Mouse (Mus musculus): Measurements from ENCODE around the gene Fsip1. TPM values are rescaled to one million over a fixed set of nuclear protein-coding genes. Genes with fewer than 3 reads are reported as not detected.
A peak's percentile ranks its signal among the peaks of the same experiment; 100 is the strongest.

Gene Fsip1
- polyA plus RNA-seq, 1 experiment from 2014 or later, result 3.3 TPM

DNA sequence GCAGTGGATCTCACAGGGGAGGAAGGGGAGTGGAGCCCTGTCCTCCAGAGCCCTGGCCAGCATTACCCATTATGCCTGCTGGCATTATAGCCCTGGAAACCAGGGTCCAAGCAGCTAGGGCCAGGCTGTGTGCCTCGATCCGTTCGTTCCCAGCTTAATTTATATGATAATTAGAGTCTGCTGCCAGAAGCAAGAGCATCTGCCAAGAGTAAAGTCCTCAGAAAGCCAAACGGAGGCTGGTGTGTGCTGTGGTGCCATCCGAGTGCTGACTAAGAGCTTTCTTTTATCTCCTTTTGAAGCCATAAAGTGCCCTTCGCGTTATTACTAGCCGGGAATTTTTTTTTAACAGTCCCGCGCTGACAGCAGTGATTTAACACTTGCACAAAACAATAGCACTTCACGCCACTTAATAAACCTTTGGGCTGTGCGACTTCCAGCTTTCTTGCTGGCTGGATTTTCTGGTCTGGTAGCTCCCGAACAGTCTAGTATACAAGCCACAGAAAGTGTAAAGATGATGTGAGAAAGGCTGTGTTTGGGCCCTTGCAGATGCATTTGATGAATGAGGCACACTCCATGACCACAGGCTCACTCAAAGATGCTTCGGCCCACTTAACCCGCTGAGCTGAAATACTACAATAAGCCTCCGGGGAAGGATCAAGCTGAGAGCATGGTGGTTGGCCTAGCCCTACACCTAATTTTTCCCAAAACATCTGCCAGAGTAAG lies 52.9 kb downstream of the Fsip1 start:
- 2% methylated on average over 16 of the region's 16 CpGs for WGBS
- Histone ChIP-seq H3K9me3 (no peaks in the 10 kb centered on the region), H3K27me3 (peaks cover 11% of the 10 kb centered on the region), H3K36me3 (replicated peaks) (no peaks in the 10 kb centered on the region), H3K27ac (peak overlapping the region; percentile 91), H3K9ac (peak overlapping the region; percentile 36; the same call in 1 of the 2 replicates), H3K4me1 (peaks cover 47% of the 10 kb centered on the region), H3K4me2 (peak overlapping the region; percentile 49), H3K4me3 (replicated peaks) (peak overlapping the region; percentile 14)
- ATAC-seq (ENCODE audit: low FRiP score), result peak; percentile 76

DNA sequence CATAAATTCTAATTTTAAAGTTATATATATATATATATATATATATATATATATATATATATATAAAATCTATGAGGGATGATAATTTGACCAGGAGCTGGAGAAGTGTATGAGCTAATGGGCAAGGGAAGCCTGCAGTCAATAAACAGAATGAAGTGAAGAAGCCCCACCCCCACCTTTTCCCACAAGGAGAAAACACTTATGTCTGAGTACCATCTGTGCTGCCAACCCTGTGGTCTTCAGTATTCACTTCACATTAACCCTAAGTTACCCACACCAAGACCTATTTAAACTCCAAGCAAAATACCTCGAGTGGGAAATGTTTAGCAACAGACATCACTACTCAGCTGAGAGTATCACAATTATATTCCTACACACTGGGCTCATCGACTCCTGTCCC lies 53.8 kb downstream of the Fsip1 start:
- no peak overlapping the region for H3K4me3 ChIP-seq (replicated peaks)
- WGBS, result 35% methylated on average over 2 of the region's 2 CpGs
- H3K9ac ChIP-seq, result no peak overlapping the region
- no peaks in the 10 kb centered on the region for H3K9me3 ChIP-seq
- H3K4me2 ChIP-seq, result no peak overlapping the region
- no peaks in the 10 kb centered on the region for H3K36me3 ChIP-seq (replicated peaks)
- peaks cover 43% of the 10 kb centered on the region for H3K4me1 ChIP-seq
- H3K27me3 ChIP-seq, result peaks cover 11% of the 10 kb centered on the region
- ATAC-seq (ENCODE audit: low FRiP score), result no peak
- H3K27ac ChIP-seq, result peak overlapping the region; percentile 91

DNA sequence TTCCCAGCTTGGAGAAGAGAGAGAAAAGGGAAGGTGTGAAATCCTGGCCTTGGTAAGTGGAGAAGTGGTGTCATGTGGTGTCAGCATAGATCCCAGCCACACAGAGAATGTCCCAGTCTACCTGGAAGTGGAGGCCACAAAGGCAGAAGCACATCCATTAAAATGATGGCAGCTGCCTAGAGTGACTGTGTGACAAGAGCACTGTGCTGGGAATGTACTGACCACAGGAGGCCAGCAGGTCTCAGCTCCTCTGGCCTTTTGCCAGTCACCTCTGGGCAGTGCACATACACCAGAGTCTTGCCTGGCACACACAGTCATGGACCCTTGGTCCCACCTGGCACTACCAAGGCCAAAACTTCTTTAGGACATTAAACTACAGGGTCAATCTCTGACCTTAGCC lies 54.8 kb downstream of the Fsip1 start:
- Histone ChIP-seq H3K4me2 (no peak overlapping the region), H3K9me3 (no peaks in the 10 kb centered on the region), H3K9ac (no peak overlapping the region), H3K27ac (peak overlapping the region; percentile 65; the same call in 1 of the 2 replicates), H3K4me1 (peaks cover 43% of the 10 kb centered on the region), H3K27me3 (peaks cover 9% of the 10 kb centered on the region), H3K4me3 (replicated peaks) (no peak overlapping the region), H3K36me3 (replicated peaks) (no peaks in the 10 kb centered on the region)
- no peak for ATAC-seq (ENCODE audit: low FRiP score)

DNA sequence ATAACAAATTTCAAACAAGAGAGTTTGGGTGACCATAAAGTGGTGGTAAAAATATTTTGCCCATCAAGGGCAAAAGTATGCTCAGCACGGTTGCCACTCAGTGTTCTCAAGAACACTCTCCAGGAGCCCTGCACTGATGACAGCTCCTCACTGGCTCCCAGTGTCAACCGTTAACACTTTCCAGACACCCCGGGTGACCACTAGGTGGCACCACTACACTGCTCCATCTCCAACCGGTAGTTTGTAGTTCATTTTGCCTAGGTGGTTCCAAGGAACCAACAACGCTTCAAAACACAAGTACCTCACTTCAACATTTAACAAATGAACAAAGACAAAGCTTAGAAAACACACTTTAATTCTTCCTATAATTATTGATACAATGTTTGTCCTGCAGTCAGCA lies 56.9 kb downstream of the Fsip1 start:
- Histone ChIP-seq H3K4me1 (peaks cover 27% of the 10 kb centered on the region), H3K36me3 (replicated peaks) (no peaks in the 10 kb centered on the region), H3K9ac (no peak overlapping the region), H3K4me2 (no peak overlapping the region), H3K4me3 (replicated peaks) (no peak overlapping the region), H3K27me3 (peaks cover 5% of the 10 kb centered on the region; the same call in 1 of the 2 replicates), H3K9me3 (no peaks in the 10 kb centered on the region), H3K27ac (no peak overlapping the region)
- ATAC-seq (ENCODE audit: low FRiP score), result peak; percentile 56
- WGBS, result 8% methylated on average over 5 of the region's 5 CpGs

DNA sequence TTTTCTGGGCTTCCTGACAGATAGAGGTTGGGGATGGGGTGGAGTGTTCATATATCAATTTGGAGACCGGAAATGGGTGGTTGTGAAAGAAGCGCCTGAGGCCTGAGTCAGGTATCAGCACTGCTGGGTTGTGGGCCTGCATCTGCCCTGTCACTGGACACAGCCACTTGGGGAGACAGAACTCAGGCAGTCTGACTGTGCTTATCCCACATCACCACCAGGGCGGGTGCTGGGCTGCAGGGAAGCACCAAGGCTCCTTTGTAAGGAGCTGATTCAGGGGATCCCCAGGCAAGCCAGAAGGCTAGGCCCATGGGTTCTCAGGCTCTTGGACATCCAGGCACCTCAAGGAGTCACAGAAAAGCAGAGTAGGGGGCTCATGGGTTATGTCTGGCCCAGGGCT lies 59.8 kb downstream of the Fsip1 start:
- no peak for ATAC-seq (ENCODE audit: low FRiP score)
- Histone ChIP-seq H3K4me2 (no peak overlapping the region), H3K4me1 (peaks cover under 1% of the 10 kb centered on the region; the same call in 1 of the 2 replicates), H3K27me3 (peaks cover under 1% of the 10 kb centered on the region; the same call in 1 of the 2 replicates), H3K9me3 (no peaks in the 10 kb centered on the region), H3K36me3 (replicated peaks) (no peaks in the 10 kb centered on the region), H3K9ac (no peak overlapping the region), H3K27ac (no peak overlapping the region), H3K4me3 (replicated peaks) (no peak overlapping the region)
- 93% methylated on average over 3 of the region's 3 CpGs for WGBS

DNA sequence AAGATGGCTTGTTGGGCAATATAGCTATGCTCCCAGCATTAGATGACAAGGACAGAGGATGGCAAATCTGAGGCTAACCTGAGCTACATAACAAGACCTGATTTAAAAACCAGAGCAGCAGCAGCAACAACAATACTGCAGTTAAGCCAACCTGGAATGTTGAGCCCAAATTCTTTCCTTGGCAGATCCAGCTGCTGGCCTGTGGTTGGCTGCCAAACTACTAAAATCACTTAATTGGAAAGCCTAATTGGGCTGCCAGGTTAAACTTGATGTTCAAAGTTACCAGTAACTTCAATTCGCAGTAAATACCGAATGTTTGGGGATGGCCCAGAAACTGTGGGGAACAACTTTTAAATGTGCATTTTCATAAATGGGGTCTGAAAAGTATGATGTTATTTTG lies 74.6 kb downstream of the Fsip1 start:
- no peak overlapping the region for H3K9ac ChIP-seq
- H3K4me1 ChIP-seq, result peaks cover 7% of the 10 kb centered on the region; the same call in 1 of the 2 replicates
- H3K27me3 ChIP-seq, result no peaks in the 10 kb centered on the region
- ATAC-seq (ENCODE audit: low FRiP score), result no peak
- H3K36me3 ChIP-seq (replicated peaks), result no peaks in the 10 kb centered on the region
- H3K27ac ChIP-seq, result no peak overlapping the region
- 87% methylated on average over 2 of the region's 2 CpGs for WGBS
- H3K4me2 ChIP-seq, result no peak overlapping the region
- no peak overlapping the region for H3K4me3 ChIP-seq (replicated peaks)
- 0 out of 2 replicates have a peak, but pooled peaks cover 6% of the 10 kb centered on the region for H3K9me3 ChIP-seq

DNA sequence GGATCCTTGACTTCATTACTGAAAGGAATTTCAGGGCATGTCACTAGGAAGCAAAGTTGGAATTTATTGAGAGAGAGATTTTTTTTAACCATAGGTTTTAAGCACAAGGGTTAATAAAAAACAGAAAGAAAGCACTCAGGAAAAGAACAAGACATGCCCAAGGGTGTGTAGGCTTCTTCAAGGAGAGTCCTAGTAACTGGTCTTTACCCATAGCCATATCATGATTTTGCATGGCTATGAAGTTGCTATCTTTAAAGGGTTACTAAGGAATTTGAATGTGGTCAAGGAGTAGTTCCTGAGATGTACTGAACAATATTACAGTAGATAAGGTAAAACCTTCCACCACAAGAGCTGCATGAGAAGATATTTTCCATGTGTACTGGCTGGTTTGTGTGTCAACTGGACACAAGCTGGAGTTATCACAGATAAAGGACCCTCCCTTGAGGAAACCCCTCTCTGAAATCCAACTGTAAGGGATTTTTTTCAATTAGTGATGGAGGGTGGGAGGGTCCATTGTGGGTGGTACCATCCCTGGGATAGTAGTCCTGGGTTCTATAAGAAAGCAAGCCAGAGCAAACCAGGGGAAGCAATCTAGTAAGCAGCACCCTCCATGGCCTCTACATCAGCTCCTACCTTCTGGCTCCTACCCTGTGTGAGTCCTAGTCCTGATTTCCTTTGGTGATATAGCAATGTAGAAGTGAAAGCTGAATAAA lies 76.7 kb downstream of the Fsip1 start:
- Histone ChIP-seq H3K36me3 (replicated peaks) (no peaks in the 10 kb centered on the region), H3K4me3 (replicated peaks) (0 out of 2 replicates have a peak overlapping the region, but pooled peaks have one; percentile 19), H3K27ac (no peak overlapping the region), H3K4me2 (peak overlapping the region; percentile 46), H3K9ac (no peak overlapping the region), H3K9me3 (0 out of 2 replicates have a peak, but pooled peaks cover 6% of the 10 kb centered on the region), H3K4me1 (peaks cover 7% of the 10 kb centered on the region; the same call in 1 of the 2 replicates), H3K27me3 (no peaks in the 10 kb centered on the region)
- ATAC-seq (ENCODE audit: low FRiP score), result 0 out of 2 replicates have a peak, but pooled peaks have one; percentile 17

DNA sequence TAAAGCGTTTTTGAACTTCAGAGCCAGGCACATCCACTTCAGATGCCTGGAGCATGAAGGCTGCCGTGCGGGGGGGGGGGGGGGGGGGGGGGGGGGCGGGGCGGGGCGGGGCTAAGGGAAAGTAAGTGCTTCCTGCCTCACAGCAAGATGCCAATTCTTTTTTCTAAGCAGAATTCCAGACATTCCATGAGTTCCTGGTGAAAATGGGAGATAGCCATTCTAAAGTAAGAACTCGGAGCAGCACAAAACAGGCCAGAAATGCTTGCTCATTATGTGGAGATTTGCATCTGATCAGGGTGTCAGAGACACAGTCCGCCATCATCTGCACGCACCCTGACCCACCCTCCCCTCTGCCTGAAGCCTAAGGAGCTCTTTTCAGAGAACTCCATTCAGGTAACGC lies 77.3 kb downstream of the Fsip1 start:
- ATAC-seq (ENCODE audit: low FRiP score), result peak; percentile 64; the same call in 1 of the 2 replicates
- Histone ChIP-seq H3K9me3 (0 out of 2 replicates have a peak, but pooled peaks cover 6% of the 10 kb centered on the region), H3K9ac (no peak overlapping the region), H3K4me1 (peaks cover 7% of the 10 kb centered on the region; the same call in 1 of the 2 replicates), H3K36me3 (replicated peaks) (no peaks in the 10 kb centered on the region), H3K4me3 (replicated peaks) (0 out of 2 replicates have a peak overlapping the region, but pooled peaks have one; percentile 19), H3K27me3 (no peaks in the 10 kb centered on the region), H3K4me2 (peak overlapping the region; percentile 46), H3K27ac (no peak overlapping the region)
- WGBS, result 0% methylated on average over 9 of the region's 10 CpGs

DNA sequence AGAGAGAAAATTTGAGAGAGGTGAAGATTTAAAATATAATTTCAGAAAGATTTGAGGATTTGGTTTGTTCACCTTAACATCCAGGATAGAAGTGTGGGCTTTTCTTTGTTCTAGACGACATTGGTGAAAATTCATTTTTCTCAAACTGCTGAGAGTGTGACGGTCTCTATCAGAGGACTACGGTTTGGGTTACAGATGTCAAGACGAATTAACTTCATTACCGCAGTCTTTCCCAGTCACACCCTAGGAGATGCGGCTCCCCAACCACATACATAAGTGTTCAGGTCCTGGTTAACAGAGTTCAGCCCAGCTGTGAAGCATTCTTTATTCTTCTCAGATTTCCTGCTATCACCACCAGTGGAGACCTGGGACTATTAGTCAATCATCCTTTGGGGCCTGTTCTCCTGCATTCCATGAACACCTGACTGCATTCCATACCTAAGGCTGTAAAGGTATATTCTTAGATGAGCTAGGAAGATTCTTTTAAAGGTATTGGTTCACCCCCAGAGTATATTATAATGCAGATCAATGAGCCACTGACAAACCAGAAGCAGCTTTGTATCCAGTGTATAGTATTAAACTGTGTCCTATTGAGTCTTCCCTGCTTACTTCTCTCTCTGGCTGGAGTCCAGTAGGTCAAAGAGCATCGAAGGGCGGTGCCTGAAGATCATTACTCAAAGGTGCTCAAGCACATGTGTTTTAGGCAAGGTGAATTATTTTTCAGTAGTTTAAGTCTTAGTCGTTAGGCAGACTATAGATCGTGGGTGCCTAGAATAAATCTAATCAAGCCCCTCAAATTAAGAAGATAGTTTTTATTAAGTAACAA lies 82.0 kb downstream of the Fsip1 start:
- no peak for ATAC-seq (ENCODE audit: low FRiP score)

DNA sequence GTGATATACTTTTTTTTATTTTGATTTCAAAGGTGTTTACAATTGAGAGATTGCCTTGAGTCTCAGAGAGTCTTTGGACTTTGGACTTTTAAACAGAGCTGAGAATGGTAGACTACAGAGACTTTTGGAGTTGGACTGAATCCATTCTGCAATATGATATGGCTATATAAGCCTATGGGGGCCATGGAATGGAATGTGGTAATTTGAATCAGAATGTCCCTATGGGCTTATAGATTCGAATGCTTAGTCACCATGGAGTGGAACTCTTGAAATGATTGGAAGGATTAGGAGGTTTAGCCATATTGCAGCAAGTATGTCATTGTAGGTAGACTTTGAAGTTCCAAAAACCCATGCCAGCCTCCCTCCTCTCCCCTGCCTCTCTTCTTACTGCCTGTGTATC lies 88.5 kb downstream of the Fsip1 start:
- Histone ChIP-seq H3K4me2 (no peak overlapping the region), H3K4me3 (replicated peaks) (no peak overlapping the region), H3K36me3 (replicated peaks) (no peaks in the 10 kb centered on the region), H3K4me1 (no peaks in the 10 kb centered on the region), H3K9ac (no peak overlapping the region), H3K27ac (no peak overlapping the region), H3K27me3 (no peaks in the 10 kb centered on the region), H3K9me3 (0 out of 2 replicates have a peak, but pooled peaks cover 3% of the 10 kb centered on the region)
- 67% methylated on average over 1 of the region's 1 CpGs for WGBS
- no peak for ATAC-seq (ENCODE audit: low FRiP score)

More for the DNA sequence above, 82.0 kb downstream of the Fsip1 start:
- Histone ChIP-seq H3K27ac (no peak overlapping the region), H3K4me3 (replicated peaks) (no peak overlapping the region), H3K27me3 (no peaks in the 10 kb centered on the region), H3K9me3 (0 out of 2 replicates have a peak, but pooled peaks cover 9% of the 10 kb centered on the region), H3K9ac (no peak overlapping the region), H3K4me2 (no peak overlapping the region), H3K4me1 (peaks cover 4% of the 10 kb centered on the region; the same call in 1 of the 2 replicates), H3K36me3 (replicated peaks) (no peaks in the 10 kb centered on the region)
- WGBS, result 88% methylated on average over 10 of the region's 10 CpGs

DNA sequence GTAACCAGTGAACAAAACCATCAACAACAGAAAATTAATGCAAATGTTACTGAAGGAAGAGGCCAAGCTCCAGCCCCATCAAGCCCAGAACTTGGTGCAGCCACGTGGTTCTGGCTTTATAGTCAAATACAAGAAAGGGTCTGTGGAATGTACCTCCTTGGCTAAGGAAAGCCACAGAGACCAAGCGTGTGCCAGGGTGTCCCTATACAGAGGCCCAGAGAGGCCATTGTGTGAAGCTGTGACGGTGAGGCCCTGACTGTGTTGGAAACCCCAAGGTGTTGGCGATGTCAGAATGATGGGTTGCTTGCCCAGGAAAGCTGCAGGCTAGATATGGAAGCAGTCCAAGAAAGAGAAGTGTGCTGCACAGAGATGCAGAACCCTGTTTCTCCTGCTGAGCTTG lies 89.0 kb downstream of the Fsip1 start:
- no peak for ATAC-seq (ENCODE audit: low FRiP score)
- Histone ChIP-seq H3K4me2 (no peak overlapping the region), H3K36me3 (replicated peaks) (no peaks in the 10 kb centered on the region), H3K4me1 (0 out of 2 replicates have a peak, but pooled peaks cover 2% of the 10 kb centered on the region), H3K27me3 (no peaks in the 10 kb centered on the region), H3K4me3 (replicated peaks) (no peak overlapping the region), H3K9me3 (0 out of 2 replicates have a peak, but pooled peaks cover 3% of the 10 kb centered on the region), H3K9ac (no peak overlapping the region), H3K27ac (no peak overlapping the region)
- WGBS, result 69% methylated on average over 4 of the region's 4 CpGs

DNA sequence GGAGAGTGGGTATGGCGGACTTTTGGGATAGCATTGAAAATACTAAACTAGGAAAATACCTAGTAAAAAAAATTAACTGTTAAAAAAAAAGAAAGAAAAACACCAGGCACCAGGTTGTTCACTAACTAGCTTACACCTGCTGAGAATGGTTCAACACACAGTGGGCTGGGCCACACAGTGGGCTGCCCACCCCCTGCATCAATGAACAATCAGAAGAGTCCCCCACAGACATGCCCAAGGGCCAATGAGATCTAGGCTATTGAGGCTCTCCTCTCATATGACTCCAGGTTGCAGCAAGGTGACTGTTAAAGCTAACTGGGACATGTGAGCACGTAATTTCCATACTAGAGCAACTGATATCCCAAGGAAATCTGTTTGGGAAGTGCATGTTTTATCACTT lies 91.1 kb downstream of the Fsip1 start:
- Histone ChIP-seq H3K36me3 (replicated peaks) (no peaks in the 10 kb centered on the region), H3K27me3 (no peaks in the 10 kb centered on the region), H3K4me1 (peaks cover 13% of the 10 kb centered on the region), H3K4me3 (replicated peaks) (no peak overlapping the region), H3K9ac (no peak overlapping the region), H3K27ac (no peak overlapping the region), H3K9me3 (0 out of 2 replicates have a peak, but pooled peaks cover 3% of the 10 kb centered on the region), H3K4me2 (no peak overlapping the region)
- ATAC-seq (ENCODE audit: low FRiP score), result no peak
- 89% methylated on average over 2 of the region's 2 CpGs for WGBS

Data from forebrain, embryonic 12.5 days (tissue).